Mouse (Mus musculus) embryonic stem cell, embryonic (primary cell): Measurements from ENCODE around the gene Eif4e.
"Not testable (repeated sequence)": the region's sequence is repeated elsewhere in the genome, so short reads cannot be mapped to it uniquely, and the experiment has no call there.

Experiments used
- CTCF ChIA-PET, 4 experiments: fragments of 300-600 bp in 2 of 4; fragments of 350-600 bp in 2 of 4; sonication (Branson Sonifier 250); formaldehyde crosslinking; loops; one replicate each; lab custom pipeline; 2022; ENCODE audit warnings: inconsistent platforms in 2 of 4; lab: Charles Lee
- POLR2A ChIA-PET, 4 experiments: fragments of 300-600 bp in 2 of 4; fragments of 350-600 bp in 2 of 4; sonication (Branson Sonifier 250); formaldehyde crosslinking; loops; one replicate each; lab custom pipeline; 2022; ENCODE audit warnings: antibody characterized with exemption in 4 of 4, inconsistent platforms in 1 of 4; lab: Charles Lee

Gene Eif4e

GRCm38 (mm10) chr3:138542621-138543020, 16.6 kb downstream of the Eif4e start:
- CTCF ChIA-PET: interaction anchor here in 1 of 4 experiments (1.1 kb wide), 1 partner anchor 16 kb away, joined by 3 read pairs; no protein-coding TSS in a partner anchor
- POLR2A ChIA-PET: interaction anchor here in 3 of 4 experiments (0.6 to 20.1 kb wide), 8 partner anchors 9 to 86 kb away, joined by 3 to 369 read pairs (median 6); partner anchors contain the start of gene Eif4e (in 1 of the 3)

- POLR2A ChIA-PET: interaction anchor here in 3 of 4 experiments (1.1 to 20.1 kb wide), 9 partner anchors 7 to 55 kb away, joined by 3 to 369 read pairs (median 6); partner anchors contain the start of genes Eif4e (in 1 of the 3) and Metap1 (in 1 of the 3)
- CTCF ChIA-PET: no interaction called here
Measured at GRCm38 (mm10) chr3:138544117-138544516, 18.1 kb downstream of the Eif4e start.

GRCm38 (mm10) chr3:138546678-138547077, 20.7 kb downstream of the Eif4e start:
- ChIA-PET CTCF (no interaction called here), POLR2A (interaction anchor here in 3 of 4 experiments (0.6 to 20.1 kb wide), 7 partner anchors 10 to 23 kb away, joined by 3 to 369 read pairs (median 5); partner anchors contain the start of gene Eif4e (in 1 of the 3))

GRCm38 (mm10) chr3:138549045-138549444, 23.1 kb downstream of the Eif4e start:
- ChIA-PET CTCF (no interaction called here), POLR2A (interaction anchor here in 1 of 4 experiments (1.1 to 20.1 kb wide), 4 partner anchors 9 to 100 kb away, joined by 3 to 369 read pairs (median 20); partner anchors contain the start of gene Eif4e)

- ChIA-PET CTCF (no interaction called here), POLR2A (interaction anchor here in 2 of 4 experiments (0.9 to 20.1 kb wide), 7 partner anchors 8 to 407 kb away, joined by 3 to 369 read pairs (median 3); partner anchors contain the start of genes Eif4e (in 1 of the 2), Metap1 (in 1 of the 2) and Trmt10a (in 1 of the 2))
Measured at GRCm38 (mm10) chr3:138550336-138551123, 24.6 kb downstream of the Eif4e start.

GRCm38 (mm10) chr3:138555279-138555678, 29.3 kb downstream of the Eif4e start:
- CTCF ChIA-PET: not testable (repeated sequence)
- POLR2A ChIA-PET: interaction anchor here in 1 of 4 experiments (20.1 kb wide), 1 partner anchor 25 kb away, joined by 369 read pairs; the partner anchor contains the start of gene Eif4e

GRCm38 (mm10) chr3:138558529-138558928, 32.5 kb downstream of the Eif4e start:
- CTCF ChIA-PET: no interaction called here

GRCm38 (mm10) chr3:138560242-138560641, 34.3 kb downstream of the Eif4e start:
- ChIA-PET CTCF (no interaction called here), POLR2A (interaction anchor here in 1 of 4 experiments (0.7 to 2.7 kb wide), 4 partner anchors 14 to 33 kb away, joined by 3 to 13 read pairs (median 4); no protein-coding TSS in a partner anchor)

More at GRCm38 (mm10) chr3:138558529-138558928, 32.5 kb downstream of the Eif4e start:
- POLR2A ChIA-PET: interaction anchor here in 2 of 4 experiments (0.8 to 1.8 kb wide), 4 partner anchors 8 to 14 kb away, joined by 3 to 4 read pairs (median 4); no protein-coding TSS in a partner anchor

- POLR2A ChIA-PET: interaction anchor here in 3 of 4 experiments (0.6 to 2.7 kb wide), 7 partner anchors 9 to 494 kb away, joined by 3 to 13 read pairs (median 3); no protein-coding TSS in a partner anchor
- CTCF ChIA-PET: no interaction called here
Measured at GRCm38 (mm10) chr3:138560886-138561285, 34.9 kb downstream of the Eif4e start.

GRCm38 (mm10) chr3:138578867-138579266, 52.9 kb downstream of the Eif4e start:
- ChIA-PET POLR2A (interaction anchor here in 1 of 4 experiments (0.7 to 1.4 kb wide), 2 partner anchors 11 to 18 kb away, joined by 3 read pairs; no protein-coding TSS in a partner anchor), CTCF (no interaction called here)

GRCm38 (mm10) chr3:138586213-138586612, 60.2 kb downstream of the Eif4e start:
- CTCF ChIA-PET: no interaction called here
- POLR2A ChIA-PET: interaction anchor here in 1 of 4 experiments (0.9 to 1.8 kb wide), 2 partner anchors 8 to 22 kb away, joined by 3 to 4 read pairs; no protein-coding TSS in a partner anchor

- CTCF ChIA-PET: no interaction called here
- POLR2A ChIA-PET: interaction anchor here in 1 of 4 experiments (1.1 kb wide), 1 partner anchor 14 kb away, joined by 3 read pairs; no protein-coding TSS in a partner anchor
Measured at GRCm38 (mm10) chr3:138587137-138587536, 61.2 kb downstream of the Eif4e start.

GRCm38 (mm10) chr3:138588001-138588400, 62.0 kb downstream of the Eif4e start:
- POLR2A ChIA-PET: interaction anchor here in 1 of 4 experiments (0.6 to 1.1 kb wide), 3 partner anchors 13 to 256 kb away, joined by 3 read pairs; no protein-coding TSS in a partner anchor
- CTCF ChIA-PET: no interaction called here

- CTCF ChIA-PET: no interaction called here
- POLR2A ChIA-PET: no interaction called here
Measured at GRCm38 (mm10) chr3:138591002-138591401, 65.0 kb downstream of the Eif4e start.

- ChIA-PET POLR2A (no interaction called here), CTCF (no interaction called here)
Measured at GRCm38 (mm10) chr3:138591806-138592365, 65.9 kb downstream of the Eif4e start.

- ChIA-PET CTCF (no interaction called here), POLR2A (interaction anchor here in 1 of 4 experiments (1.3 kb wide), 1 partner anchor 8 kb away, joined by 4 read pairs; no protein-coding TSS in a partner anchor)
Measured at GRCm38 (mm10) chr3:138593131-138593530, 67.2 kb downstream of the Eif4e start.

- POLR2A ChIA-PET: interaction anchor here in 1 of 4 experiments (1.3 kb wide), 1 partner anchor 9 kb away, joined by 4 read pairs; no protein-coding TSS in a partner anchor
- CTCF ChIA-PET: no interaction called here
Measured at GRCm38 (mm10) chr3:138593911-138594310, 67.9 kb downstream of the Eif4e start.

- ChIA-PET CTCF (no interaction called here), POLR2A (interaction anchor here in 2 of 4 experiments (0.7 to 0.8 kb wide), 2 partner anchors 14 to 349 kb away, joined by 3 to 7 read pairs; no protein-coding TSS in a partner anchor)
Measured at GRCm38 (mm10) chr3:138601076-138601475, 75.1 kb downstream of the Eif4e start.
